Comparison of ENCODE assay signal across 16 mouse cellular contexts in the genomic region with DNA sequence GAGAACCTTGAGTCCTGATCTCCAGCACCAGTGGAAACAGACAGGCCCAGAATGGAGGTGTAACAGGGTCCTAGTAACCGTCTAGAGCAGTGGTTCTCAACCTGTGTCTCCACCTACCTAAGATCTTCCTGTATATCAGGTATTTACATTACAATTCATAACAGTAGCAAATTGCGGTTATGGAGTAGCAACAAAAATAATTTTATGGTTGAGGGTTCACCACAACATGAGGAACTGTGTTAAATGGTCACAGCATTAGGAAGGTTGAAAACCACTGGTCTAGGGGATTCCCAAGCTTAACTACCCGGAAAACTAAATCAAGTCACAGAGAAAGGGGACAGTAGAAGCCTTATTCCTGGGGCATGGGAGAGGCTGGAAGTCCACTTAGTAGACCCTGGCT.
"Had no signal": no experiment of that assay in that cellular context is flagged by ENCODE, and none has a peak within 500 bp of the region (broad histone marks: within the 10 kb centered on the region; RNA-seq: fewer than 3 reads in every experiment).

No protein-coding gene starts in this region.

- DNase-seq: right cerebral cortex, adult 18-20 months; right cerebral cortex, postnatal 14 days; right cerebral cortex, postnatal 25 days; right cerebral cortex, postnatal 4 days; spleen, adult 18-20 months; thymus, adult 18-20 months; thymus, adult 2 months; thymus, postnatal 14 days; thymus, postnatal 25 days; thymus, postnatal 36 days; thymus, postnatal 4 days had no signal

- H3K9me3 ChIP-seq: neural tube, embryonic 12.5 days; neural tube, embryonic 13.5 days; neural tube, embryonic 15.5 days; stomach, embryonic 15.5 days had no signal

- H3K4me2 ChIP-seq: neural tube, embryonic 12.5 days; neural tube, embryonic 13.5 days; neural tube, embryonic 15.5 days; stomach, embryonic 15.5 days had no signal

- H3K27me3 ChIP-seq: neural tube, embryonic 12.5 days; neural tube, embryonic 15.5 days; stomach, embryonic 15.5 days had no signal

- H3K4me3 ChIP-seq: neural tube, embryonic 12.5 days; neural tube, embryonic 13.5 days; neural tube, embryonic 15.5 days; stomach, embryonic 15.5 days had no signal

- H3K27ac ChIP-seq: neural tube, embryonic 12.5 days; neural tube, embryonic 13.5 days; neural tube, embryonic 15.5 days; stomach, embryonic 15.5 days; stomach, postnatal 0 days had no signal

- H3K36me3 ChIP-seq: neural tube, embryonic 12.5 days; neural tube, embryonic 13.5 days; neural tube, embryonic 15.5 days; stomach, embryonic 15.5 days had no signal

- H3K9ac ChIP-seq: neural tube, embryonic 12.5 days; neural tube, embryonic 13.5 days; neural tube, embryonic 15.5 days; stomach, embryonic 15.5 days had no signal

- H3K4me1 ChIP-seq: neural tube, embryonic 13.5 days; stomach, embryonic 15.5 days had no signal
